Mouse (Mus musculus): ENCODE results near the gene Ist1. TPM values are rescaled to one million over a fixed set of nuclear protein-coding genes. Genes with fewer than 3 reads are reported as not detected.

Gene Ist1
- polyA plus RNA-seq, 1 experiment from 2014 or later, result 38.9 TPM

DNA sequence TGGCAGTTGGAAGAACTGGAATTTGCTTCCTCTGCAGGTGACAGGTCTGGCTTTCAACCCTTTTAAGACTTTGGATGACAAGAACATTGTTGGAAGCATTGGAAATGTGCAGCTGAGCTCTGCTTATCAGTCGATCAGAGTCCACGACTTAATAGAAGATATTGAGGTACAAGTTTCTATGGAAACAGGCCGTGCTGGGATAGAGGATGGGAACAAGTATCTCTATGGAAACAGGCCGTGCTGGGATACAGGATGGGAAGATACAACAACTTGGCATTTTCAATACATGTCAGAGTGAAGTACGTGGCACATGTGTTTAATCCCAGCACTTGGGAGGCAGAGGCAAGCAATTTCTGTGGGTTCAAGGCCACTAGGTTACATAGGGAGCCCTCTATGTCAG is 60.6 kb downstream of the Ist1 start:
- WGBS (ENCODE audit: insufficient replicate concordance), result 59% methylated on average over 5 of the region's 5 CpGs
- no peak overlapping the region for H3K27ac ChIP-seq (ENCODE audit: low read length)
- H3K36me3 ChIP-seq (ENCODE audit: control insufficient read depth, insufficient read depth), result no peaks in the 10 kb centered on the region
- no peaks in the 10 kb centered on the region for H3K27me3 ChIP-seq (ENCODE audit: control insufficient read depth, insufficient read depth, low read depth, low read length)
- no peak overlapping the region for H3K4me3 ChIP-seq (ENCODE audit: low read depth, low read length)
- H3K9ac ChIP-seq (ENCODE audit: low read depth, low read length), result no peak overlapping the region
- no peaks in the 10 kb centered on the region for H3K4me1 ChIP-seq (ENCODE audit: control insufficient read depth, low read depth, low read length)
- no peak overlapping the region for H3K4me2 ChIP-seq (ENCODE audit: low read depth, low read length)
- ATAC-seq (ENCODE audit: low read depth), result no peak
- no peaks in the 10 kb centered on the region for H3K9me3 ChIP-seq (replicated peaks; ENCODE audit: control insufficient read depth, low read length)

DNA sequence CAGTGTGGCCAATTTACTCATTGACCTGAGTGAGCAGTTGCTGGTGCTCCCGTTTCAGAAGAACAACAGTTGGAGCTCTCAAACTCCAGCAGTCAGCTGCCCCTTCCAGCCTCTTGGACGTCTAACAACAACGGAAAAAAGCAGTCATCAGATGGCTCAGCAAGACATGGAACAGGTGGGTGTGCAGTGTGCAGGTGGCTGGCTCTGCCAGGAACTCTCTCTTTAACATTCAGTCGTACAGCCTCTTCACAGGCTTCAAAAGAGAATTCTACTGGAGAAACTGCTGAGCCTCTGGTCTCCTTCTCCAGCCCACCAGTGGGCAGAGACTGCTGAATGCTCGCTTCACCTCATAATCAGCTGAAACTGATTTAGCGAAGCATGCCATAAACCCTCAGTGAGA is 64.4 kb downstream of the Ist1 start:
- H3K4me2 ChIP-seq (ENCODE audit: low read depth, low read length), result no peak overlapping the region
- WGBS (ENCODE audit: insufficient replicate concordance), result 52% methylated on average over 6 of the region's 6 CpGs
- no peak overlapping the region for H3K4me3 ChIP-seq (ENCODE audit: low read depth, low read length)
- H3K9me3 ChIP-seq (replicated peaks; ENCODE audit: control insufficient read depth, low read length), result no peaks in the 10 kb centered on the region
- H3K27ac ChIP-seq (ENCODE audit: low read length), result no peak overlapping the region
- no peaks in the 10 kb centered on the region for H3K36me3 ChIP-seq (ENCODE audit: control insufficient read depth, insufficient read depth)
- H3K27me3 ChIP-seq (ENCODE audit: control insufficient read depth, insufficient read depth, low read depth, low read length), result no peaks in the 10 kb centered on the region
- ATAC-seq (ENCODE audit: low read depth), result no peak
- no peaks in the 10 kb centered on the region for H3K4me1 ChIP-seq (ENCODE audit: control insufficient read depth, low read depth, low read length)
- no peak overlapping the region for H3K9ac ChIP-seq (ENCODE audit: low read depth, low read length)

Other genes starting within 250 kb of the Ist1 start
- not detected in 2 replicates for gene Pmfbp1, start 199.2 kb downstream of the Ist1 start, polyA plus RNA-seq (2015; fragmentation: Nextera tagmentation; extraction: Ambion mirVana)
- 10.4 and 10.5 TPM in 2 replicates for gene Dhx38, start 127.4 kb downstream of the Ist1 start, polyA plus RNA-seq (2015; fragmentation: Nextera tagmentation; extraction: Ambion mirVana)
- 10.3 TPM in 2 replicates for gene Txnl4b, start 127.4 kb downstream of the Ist1 start, polyA plus RNA-seq (2015; fragmentation: Nextera tagmentation; extraction: Ambion mirVana)
- 199 and 246 TPM in 2 replicates for gene Hp, start 114.1 kb downstream of the Ist1 start, polyA plus RNA-seq (2015; fragmentation: Nextera tagmentation; extraction: Ambion mirVana)
- gene Dhodh, start 84.6 kb downstream of the Ist1 start, polyA plus RNA-seq (2015; fragmentation: Nextera tagmentation; extraction: Ambion mirVana), result 16.0 and 16.4 TPM in 2 replicates
- gene Pkd1l3, start 78.7 kb downstream of the Ist1 start, polyA plus RNA-seq (2015; fragmentation: Nextera tagmentation; extraction: Ambion mirVana), result 0.37 and 0.48 TPM in 2 replicates
- 4.9 and 5.3 TPM in 2 replicates for gene Zfp821, start 12.3 kb upstream of the Ist1 start, polyA plus RNA-seq (2015; fragmentation: Nextera tagmentation; extraction: Ambion mirVana)
- 2.8 and 3.2 TPM in 2 replicates for gene Atxn1l, start 44.5 kb upstream of the Ist1 start, polyA plus RNA-seq (2015; fragmentation: Nextera tagmentation; extraction: Ambion mirVana)
- 16.6 and 19.4 TPM in 2 replicates for gene Ap1g1, start 85.3 kb upstream of the Ist1 start, polyA plus RNA-seq (2015; fragmentation: Nextera tagmentation; extraction: Ambion mirVana)
- 3.3 and 3.4 TPM in 2 replicates for gene Phlpp2, start 175.3 kb upstream of the Ist1 start, polyA plus RNA-seq (2015; fragmentation: Nextera tagmentation; extraction: Ambion mirVana)